Mouse (Mus musculus): ENCODE results near the gene Wbp1.

DNA sequence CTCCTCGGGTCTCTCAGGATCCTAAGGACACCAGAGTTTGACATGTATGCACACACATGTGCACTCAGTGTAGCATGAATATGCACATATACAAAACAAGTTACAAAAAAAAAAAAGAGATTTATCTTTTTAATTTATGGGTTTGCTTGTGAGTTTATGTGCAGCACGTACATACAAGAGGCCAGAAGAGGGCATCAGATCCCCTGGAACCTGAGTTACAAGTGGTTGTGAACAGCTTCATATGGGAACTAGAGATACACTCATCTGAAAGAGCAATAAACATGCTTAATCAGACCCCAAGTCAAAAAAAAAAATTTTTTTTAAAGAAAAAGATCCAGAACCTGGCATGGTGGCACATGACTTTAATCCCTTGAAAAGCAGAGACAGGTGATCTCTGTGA is 46.4 kb downstream of the Wbp1 start:
- TF ChIP-seq TCF12 (IDR thresholded peaks at IDR 0.05; ENCODE audit: insufficient read depth, poor library complexity, severe bottlenecking), result no peak
- TF ChIP-seq POLR2A (IDR thresholded peaks at IDR 0.05; ENCODE audit: insufficient read length, low read depth), result no peak
- no peak for TF ChIP-seq POLR2AphosphoS2 (IDR thresholded peaks at IDR 0.05; ENCODE audit: insufficient read length, low read depth)
- TF ChIP-seq MAX (IDR thresholded peaks at IDR 0.05; ENCODE audit: low read depth), result no peak
